Mouse (Mus musculus) gastrocnemius, postnatal 14 days (tissue): Measurements from ENCODE around the gene Ptpn13. TPM values are rescaled to one million over a fixed set of nuclear protein-coding genes. Genes with fewer than 3 reads are reported as not detected.

Source experiments
- DNase-seq: peaks from one replicate; pipeline ENCODE4 v3.0.0; 2021; ENCODE audit warnings: mixed read lengths
- intact Hi-C: fragments of 180-260 bp; cut with DNase I; formaldehyde crosslinking; loops from one replicate; pipeline ENCODE4 v1.15.1; 2025; ENCODE audit warnings: low total_unique reads
- total RNA-seq, 2 experiments: library from RNA; stranded (reverse); gene quantifications; 2 replicates each; pipeline ENCODE4 v1.2.3; 2021

Ptpn13 gene
- total RNA-seq, 2 experiments from 2014 or later: 5.4 to 6.0 TPM

DNA sequence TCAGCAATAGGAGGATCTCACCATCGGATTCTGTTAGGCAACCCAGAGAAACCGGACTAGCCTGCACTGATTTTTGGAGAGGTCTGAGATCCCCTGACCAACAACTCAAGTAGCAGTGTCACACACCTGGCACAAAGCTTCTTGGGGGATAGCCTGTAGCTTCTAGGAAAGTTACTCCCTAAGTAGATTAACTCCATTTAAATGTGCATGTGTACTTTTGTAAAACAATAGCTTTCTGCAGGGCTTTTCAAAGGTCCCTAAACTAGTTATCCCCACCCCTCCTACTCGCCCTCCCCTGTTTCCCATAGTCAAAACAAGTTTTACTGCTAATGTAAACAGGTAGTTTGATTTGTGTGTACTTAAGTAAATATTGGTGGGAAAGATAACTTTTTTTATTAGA, 6.1 kb upstream of the Ptpn13 start:
- no peak for DNase-seq
- intact Hi-C loops: no loop called here

- intact Hi-C loops: no loop called here
- no peak for DNase-seq
These were observed 4.4 kb upstream of the Ptpn13 start for GRCm38 (mm10) chr5:103420568-103420967.

DNA sequence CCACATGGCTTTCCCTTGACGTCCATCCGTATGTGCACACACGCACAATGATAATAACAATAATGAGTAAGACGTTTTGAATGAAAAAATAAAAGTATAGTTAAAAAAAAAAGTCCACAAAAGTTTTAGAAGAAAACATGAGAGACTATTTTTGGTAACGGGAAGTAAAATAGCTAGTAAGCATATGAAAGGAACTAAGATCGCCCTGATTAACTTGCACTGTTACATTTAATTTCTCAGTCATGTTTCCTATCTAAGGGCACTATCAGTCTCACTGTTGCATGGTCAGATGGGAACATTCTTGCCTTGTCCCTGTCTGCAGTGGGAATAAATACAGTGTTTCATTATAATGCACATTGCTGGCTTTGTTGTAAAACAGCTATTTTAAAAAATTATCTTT, 2.4 kb upstream of the Ptpn13 start:
- intact Hi-C loops: no loop called here
- DNase-seq: no peak

DNA sequence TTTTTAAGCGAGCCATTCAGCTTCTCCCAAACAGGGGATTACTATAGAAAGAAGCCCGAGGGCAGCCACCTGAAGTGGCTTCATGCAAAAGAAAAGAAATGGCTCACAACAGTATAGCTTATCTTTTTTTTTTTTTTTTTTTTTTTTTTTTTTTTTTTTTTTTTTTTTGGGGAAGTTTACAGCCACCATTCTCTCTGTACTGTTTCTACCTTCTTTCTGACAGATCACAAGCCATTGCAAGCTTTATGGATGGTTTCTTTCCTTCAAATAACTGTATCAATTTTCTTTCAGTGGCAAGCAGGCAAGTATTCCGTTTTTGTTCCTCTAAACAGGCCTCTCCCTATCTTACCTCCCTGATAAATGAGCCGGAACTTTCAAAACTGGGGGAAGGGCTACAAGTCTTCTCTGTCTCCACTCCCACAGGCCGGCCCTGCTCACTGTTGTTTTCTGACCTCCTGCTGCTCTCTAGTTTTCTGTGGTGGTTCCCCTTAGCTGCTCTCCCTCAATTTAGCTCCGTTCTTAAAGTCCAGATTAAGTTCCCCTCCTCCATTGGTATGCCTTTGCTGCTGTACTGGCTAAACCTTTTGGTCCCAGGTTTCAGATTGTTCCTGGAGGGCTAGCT, 1.6 kb upstream of the Ptpn13 start:
- intact Hi-C loops: no loop called here
- DNase-seq: no peak

DNA sequence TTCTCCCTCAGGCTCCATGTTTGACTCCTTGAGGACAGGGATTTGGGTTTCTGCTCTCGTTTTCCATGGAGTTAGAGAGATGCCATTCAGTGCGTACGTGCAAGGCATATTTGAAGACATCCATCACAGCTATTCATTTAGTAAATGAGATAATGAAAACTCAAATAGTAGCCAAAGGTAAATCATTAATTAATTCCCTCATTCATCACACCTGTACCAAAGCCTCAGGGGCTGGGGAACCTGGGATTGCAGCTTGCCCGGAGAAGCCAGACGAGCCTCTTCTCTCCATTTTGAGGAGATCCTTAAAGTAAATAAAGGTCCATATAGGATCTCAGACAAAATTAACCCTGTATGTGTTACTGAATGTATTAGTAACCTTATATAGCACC, 1.1 kb upstream of the Ptpn13 start:
- intact Hi-C loops: no loop called here
- no peak for DNase-seq

- peak; percentile 53 for DNase-seq
- intact Hi-C loops: no loop called here
These were observed 505 bp downstream of the Ptpn13 start for GRCm38 (mm10) chr5:103425363-103426031.

DNA sequence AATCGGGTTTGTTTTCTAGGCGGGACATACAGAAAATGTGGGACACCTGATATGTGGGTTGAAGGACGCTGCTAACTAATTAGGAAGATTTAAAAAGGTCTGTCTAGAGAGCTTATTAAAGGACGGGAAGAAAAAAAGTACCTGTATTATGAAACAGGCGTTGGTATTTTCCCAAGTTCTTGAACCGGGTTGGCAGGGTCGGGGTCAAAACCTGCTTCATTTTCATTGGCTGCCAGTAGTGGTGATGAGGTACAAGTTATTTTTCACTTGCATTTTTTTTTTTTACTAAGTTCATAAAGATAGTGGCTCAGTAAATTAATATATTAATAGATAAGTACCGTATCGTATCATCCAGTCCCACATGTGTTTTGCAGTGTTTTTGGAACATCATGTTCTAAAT, 1.3 kb downstream of the Ptpn13 start:
- no peak for DNase-seq
- intact Hi-C loops: no loop called here

DNA sequence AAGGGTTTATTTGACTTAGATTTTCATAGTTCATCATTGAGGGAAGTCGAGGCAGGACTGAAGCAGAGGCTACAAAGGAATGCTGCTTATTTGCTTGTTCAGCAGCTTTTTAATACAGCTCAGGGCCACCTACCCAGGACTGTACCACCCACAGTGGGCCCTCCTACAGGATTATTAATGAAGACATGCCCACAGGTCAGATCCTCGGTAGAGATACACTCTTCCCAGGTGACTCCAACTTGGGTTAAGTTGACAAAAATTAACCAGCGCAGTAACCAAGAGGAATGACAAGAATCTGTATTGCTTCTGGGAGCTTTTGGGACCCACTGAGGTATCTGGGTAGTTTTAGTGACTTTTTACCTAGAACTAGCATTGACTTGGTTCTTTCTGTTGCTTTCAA, 6.0 kb downstream of the Ptpn13 start:
- no peak for DNase-seq
- intact Hi-C loops: no loop called here

DNA sequence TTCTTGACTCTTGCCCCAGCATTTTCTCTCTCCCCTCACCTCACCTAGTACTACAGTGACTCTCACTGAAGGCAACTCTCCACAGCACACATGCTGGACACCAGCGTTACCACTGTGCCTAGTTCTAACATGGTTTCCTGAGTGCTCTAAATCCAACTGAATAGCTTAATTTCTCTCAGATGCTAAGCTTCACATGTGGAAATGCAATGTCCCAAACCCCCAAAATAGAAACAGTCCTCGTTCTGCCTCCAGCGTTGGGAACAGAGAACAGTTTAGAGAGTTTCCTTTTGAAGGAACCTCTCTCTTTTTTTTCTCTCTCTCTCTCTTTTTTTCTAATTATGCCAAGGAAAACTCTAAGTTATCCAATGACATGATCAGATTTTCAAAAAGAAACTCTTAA, 6.5 kb downstream of the Ptpn13 start:
- intact Hi-C loops: no loop called here
- DNase-seq: no peak

DNA sequence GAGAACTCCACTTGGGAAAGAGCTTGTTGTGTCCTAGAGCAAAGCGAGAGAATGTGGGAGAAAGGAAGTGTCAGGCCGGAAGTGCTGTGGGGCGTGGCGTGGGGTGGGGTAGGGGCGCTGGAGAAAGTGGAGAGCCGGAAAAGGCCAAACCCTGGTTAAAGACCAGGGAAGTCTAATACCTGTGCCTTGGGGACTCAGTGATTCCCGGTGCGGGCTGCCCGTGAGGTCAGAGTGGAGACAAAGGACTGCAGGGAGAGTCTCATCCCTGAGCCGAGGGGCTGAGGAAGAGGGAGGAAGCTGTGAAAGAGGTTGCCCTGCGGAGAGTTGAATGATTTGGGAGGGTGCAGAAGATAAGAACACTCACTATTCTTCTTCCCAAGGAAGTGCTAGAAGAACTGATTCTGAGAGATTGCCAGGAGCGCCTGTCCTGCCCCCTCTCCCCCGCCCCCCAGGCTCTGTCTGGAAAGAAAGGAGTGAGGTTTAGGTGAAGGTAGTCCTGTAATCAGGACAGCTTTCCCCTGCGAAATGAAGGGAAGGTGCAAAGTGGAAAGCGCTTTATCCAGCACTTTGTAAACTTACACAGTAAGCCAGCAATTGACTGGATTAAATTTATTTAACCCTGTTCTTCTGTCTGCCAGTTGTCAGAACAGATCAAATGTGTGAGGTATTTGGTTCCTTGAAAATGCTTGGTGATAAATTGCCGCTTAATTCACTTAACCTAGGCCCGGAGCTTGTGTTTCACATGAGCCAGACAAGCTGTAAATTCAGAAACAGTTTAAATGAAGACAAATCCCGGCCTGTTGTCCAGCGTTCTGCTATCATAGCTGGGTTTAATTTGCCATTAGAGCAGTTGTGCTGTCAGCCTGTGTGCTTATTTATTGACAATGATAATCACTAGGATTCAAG, 11.3 kb downstream of the Ptpn13 start:
- DNase-seq: peak; percentile 36
- intact Hi-C loops: no loop called here

GRCm38 (mm10) chr5:103437714-103438113, 12.7 kb downstream of the Ptpn13 start:
- intact Hi-C loops: no loop called here

DNA sequence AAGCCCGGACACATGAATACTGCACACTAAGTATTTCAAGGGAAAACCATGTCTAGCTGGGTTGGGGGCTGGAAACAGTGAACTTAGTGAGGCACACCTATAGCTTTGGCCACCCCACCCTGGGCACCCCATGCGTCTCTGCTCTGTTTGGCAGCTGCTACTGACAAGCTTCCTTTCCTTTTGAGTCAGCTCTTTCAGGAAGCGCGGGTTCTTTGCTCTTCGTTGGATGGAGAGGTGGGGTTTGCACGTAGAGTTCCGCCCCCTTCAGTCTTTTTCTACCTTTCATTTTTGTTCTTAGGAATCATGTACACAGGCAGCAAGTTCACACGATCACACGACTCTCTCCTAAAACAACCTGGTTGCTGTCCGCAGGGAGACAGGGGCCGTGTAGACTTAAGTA, 14.2 kb downstream of the Ptpn13 start:
- intact Hi-C loops: no loop called here
- DNase-seq: no peak

More at GRCm38 (mm10) chr5:103437714-103438113, 12.7 kb downstream of the Ptpn13 start:
- DNase-seq: no peak

DNA sequence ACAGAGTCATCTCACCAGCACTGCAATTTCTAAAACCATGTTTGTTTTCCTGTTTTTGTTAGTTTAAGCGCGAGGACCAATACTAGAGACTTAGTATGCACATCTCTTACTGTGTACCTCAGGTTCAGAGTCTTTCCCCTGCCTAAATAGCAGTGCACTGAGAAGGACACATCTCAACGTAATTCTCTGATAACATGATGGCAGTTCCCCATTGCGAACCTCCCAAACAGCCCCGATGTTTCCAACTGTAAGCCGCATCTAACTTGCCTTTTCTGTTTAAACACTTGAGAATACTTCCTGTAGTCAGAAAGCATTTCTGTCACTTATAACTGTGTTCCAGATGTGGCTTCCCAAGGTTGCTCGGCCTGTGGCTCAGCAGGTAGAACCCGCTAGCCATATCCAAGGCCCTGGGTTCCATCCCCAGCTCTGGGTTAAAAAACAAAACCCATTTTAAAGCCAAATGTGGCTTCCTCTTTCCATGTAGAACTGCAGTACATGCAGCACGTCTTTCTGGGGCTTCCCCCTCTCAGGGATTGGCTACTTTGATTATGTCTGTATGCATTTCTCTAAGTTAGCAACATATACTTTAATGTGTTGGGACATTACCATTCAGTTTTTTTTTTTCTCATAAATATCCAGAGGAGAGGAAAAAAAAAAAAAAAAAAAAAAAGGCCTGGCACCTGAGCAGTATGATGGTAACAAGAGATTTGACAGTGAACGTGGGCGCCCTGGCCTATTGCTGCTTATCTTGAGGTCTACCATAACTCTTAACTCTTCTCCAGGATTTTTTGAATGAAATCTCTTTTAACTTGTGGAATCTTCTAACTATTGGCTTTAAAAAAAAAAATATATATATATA, 15.7 kb downstream of the Ptpn13 start:
- no peak for DNase-seq
- intact Hi-C loops: no loop called here

- no peak for DNase-seq
- intact Hi-C loops: no loop called here
These were observed 16.7 kb downstream of the Ptpn13 start for GRCm38 (mm10) chr5:103441706-103442105.

DNA sequence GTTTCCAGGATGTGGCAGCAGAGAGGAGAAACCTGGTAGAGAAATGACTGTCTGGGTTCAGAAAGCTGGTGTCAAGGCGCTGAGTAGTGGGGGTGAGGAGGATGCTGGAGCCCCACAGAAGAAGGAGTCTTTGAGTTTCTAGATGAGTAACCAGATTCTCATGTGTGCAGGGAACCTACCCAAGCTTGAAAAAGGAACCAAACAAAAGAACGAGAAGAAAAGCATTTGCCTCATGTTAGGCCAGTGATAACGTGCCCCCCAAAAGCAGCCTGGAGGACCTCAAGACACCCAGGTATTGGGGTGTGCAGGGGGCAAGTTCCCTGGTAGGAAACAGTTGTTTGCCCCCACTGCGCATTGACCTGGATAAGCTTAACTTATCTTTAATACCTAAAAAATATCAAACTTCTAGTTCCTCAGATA, 17.3 kb downstream of the Ptpn13 start:
- no peak for DNase-seq
- intact Hi-C loops: no loop called here

DNA sequence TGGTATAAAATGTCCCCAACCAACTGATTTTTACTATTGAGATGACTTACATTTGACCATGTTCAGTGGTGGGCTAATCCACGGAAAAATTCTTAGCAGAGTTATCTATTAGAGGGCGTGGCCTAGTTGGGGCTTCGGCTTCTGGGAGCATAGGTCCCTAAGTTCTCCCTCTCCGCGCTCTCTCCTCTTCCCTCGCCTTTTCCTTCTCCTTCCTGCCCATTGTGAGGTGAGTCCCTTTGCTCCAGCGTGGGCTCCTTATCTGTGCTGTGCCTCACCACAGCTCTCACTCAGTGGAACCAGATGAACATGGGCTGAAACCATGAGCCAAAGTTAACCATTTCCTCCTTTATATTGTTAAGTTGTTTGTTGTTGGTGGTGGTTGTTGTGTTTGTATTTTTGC, 17.9 kb downstream of the Ptpn13 start:
- intact Hi-C loops: no loop called here
- DNase-seq: no peak

DNA sequence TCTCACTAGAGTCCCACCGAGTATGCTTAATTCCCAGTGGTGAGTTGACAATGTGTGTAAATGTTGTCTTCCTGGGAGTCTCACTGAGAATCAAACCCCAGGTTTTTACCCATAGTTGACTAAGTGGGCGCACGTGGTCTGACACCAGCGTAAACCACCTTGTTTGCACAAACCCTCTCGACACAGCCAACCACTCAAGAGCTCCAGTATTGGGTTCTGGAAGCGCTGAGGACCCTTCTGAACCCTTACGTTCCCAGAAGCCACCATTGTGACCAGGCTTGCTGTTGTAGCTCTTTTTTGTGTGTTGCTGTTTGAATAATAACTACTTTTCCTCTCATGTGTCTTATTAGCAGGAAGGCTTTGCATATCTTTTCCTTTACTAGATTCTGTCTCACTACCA, 20.4 kb downstream of the Ptpn13 start:
- intact Hi-C loops: no loop called here

DNA sequence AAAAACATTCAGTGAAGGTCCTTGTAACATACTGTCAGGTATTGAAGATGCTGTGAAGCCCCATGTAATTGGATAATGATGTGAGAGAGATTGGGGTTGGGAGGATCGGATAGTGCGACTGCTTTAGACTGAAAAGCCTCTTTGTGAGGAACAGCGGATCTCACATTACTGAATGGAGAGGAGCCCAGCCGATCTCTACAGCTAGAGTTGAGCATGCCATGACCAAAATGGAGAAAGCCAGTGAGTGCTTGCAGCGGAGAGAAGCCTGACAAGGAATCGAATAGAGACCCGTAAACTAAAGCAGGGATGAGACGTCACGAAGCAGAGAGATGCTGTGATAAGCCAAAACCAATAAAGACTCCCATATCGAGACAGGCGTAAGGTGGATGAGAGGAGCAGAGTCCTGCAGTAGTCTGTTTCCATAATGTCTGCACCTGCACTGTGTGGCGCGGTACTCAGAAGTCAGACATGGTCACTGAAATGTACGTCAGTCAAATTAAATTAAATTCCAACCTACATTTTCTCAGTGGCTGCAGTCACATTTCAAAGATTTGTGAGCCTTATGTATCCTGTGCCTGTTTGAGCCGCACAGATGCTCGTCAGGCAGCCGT, 22.9 kb downstream of the Ptpn13 start:
- intact Hi-C loops: no loop called here
- DNase-seq: no peak

More for the DNA sequence above, 20.4 kb downstream of the Ptpn13 start:
- no peak for DNase-seq

GRCm38 (mm10) chr5:103448470-103448869, 23.5 kb downstream of the Ptpn13 start:
- no peak for DNase-seq

More at GRCm38 (mm10) chr5:103448470-103448869, 23.5 kb downstream of the Ptpn13 start:
- intact Hi-C loops: no loop called here
